Mouse (Mus musculus) stomach, postnatal 0 days (tissue): ENCODE measurements around the gene Lrfn5.

ENCODE experiments used
- CTCF ChIP-seq: IDR thresholded peaks from 2 replicates; pipeline ENCODE4 v1.5.1; 2016; ENCODE audit warnings: antibody characterized with exemption, low read depth, mild to moderate bottlenecking, moderate library complexity
- EP300 ChIP-seq: optimal IDR thresholded peaks from 2 replicates; pipeline ENCODE3; 2016; ENCODE audit warnings: antibody characterized with exemption

DNA sequence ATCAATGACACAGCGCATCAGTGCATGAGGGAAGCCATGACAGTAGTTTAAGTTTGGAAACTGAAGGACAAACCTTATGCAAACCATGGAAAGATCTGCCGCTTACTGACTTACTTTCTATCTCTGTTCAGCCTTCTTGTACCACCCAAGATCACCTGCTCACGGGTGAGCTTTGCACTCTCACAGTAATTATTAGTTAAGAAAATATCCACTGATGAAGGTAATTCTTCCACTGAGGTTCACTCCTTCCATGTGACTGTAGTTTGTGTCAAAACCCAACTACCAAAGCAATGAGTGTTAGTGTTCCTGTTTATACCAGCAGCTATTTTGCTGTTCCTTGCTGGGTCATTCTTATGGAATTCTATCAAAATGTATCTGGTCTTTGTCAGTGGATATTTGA is 84.9 kb downstream of the Lrfn5 start:
- no peak for TF ChIP-seq CTCF
- no peak for TF ChIP-seq EP300
